Mouse (Mus musculus): ENCODE results near the gene Scn5a. TPM values are rescaled to one million over a fixed set of nuclear protein-coding genes. Genes with fewer than 3 reads are reported as not detected.

The Scn5a gene
- polyA plus RNA-seq, 1 experiment from 2014 or later: 0.22 TPM

DNA sequence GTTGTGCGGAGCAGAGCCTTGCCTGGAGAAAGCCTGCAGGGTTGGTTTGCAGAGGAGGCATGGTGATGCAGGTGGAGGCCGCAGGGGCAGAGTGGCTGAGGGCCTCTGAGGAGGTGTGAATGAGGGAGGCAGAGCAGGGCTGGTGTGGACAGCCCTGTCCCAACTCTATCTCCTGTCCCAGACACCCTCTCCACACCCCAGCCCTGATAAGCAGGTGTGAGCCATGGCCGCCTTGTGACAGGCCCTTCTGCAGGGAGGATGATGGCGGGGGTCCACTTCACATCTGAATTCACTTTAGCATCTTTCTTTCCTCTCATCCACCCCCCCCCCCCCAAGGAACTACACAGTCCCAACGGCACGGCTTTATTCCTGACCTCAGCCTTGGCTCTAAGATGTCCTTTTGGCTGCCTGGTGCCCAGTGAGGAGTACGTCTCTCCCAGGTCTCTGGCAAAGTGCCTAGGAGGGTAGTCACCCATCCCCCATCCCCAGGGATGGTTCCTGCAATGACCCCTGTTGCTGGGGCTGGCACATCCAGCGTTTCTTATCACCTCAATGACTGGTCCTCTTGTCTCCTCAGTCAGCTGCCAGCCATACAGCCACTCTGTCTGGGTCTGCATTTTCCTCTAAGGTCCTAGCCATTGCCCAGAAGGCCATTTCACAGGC lies 109.0 kb downstream of the Scn5a start:
- Histone ChIP-seq H3K9me3 (replicated peaks; ENCODE audit: control insufficient read depth, low read length) (no peaks in the 10 kb centered on the region), H3K36me3 (ENCODE audit: control insufficient read depth, insufficient read depth, low read length) (no peaks in the 10 kb centered on the region), H3K9ac (ENCODE audit: low read length) (no peak overlapping the region), H3K4me2 (ENCODE audit: low read depth, low read length) (no peak overlapping the region), H3K27ac (ENCODE audit: low read length) (no peak overlapping the region), H3K4me1 (ENCODE audit: control insufficient read depth, insufficient read depth, low read length) (no peaks in the 10 kb centered on the region), H3K4me3 (replicated peaks; ENCODE audit: low read length) (no peak overlapping the region), H3K27me3 (ENCODE audit: control insufficient read depth, insufficient read depth, low read length) (no peaks in the 10 kb centered on the region)
- ATAC-seq (ENCODE audit: insufficient read depth, low FRiP score): no peak
- WGBS: 68% methylated on average over 8 of the region's 8 CpGs

DNA sequence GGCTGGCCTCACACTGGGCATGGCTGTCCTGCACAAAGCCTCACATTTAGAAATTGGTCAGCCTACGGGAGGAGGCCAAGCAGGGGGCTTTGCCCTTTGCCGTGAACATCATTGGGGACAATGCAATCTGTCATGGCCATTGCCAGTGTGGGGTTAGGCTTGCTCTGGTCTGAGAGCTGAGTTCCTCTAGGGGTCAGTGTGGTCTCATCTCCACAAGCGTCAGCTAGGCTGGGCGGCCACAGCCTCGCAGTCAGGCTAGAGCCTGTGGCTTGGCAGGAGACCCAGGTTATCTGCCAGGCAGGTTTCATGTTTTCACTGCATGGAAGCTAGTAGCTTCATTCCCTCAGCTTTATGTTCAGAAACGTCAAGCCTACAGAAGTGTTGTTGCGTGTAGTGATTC lies 113.2 kb downstream of the Scn5a start:
- no peak overlapping the region for H3K4me2 ChIP-seq (ENCODE audit: low read depth, low read length)
- H3K9ac ChIP-seq (ENCODE audit: low read length): no peak overlapping the region
- no peaks in the 10 kb centered on the region for H3K9me3 ChIP-seq (replicated peaks; ENCODE audit: control insufficient read depth, low read length)
- peaks cover 9% of the 10 kb centered on the region; the same call in 1 of the 2 replicates for H3K36me3 ChIP-seq (ENCODE audit: control insufficient read depth, insufficient read depth, low read length)
- no peak overlapping the region for H3K27ac ChIP-seq (ENCODE audit: low read length)
- H3K4me1 ChIP-seq (ENCODE audit: control insufficient read depth, insufficient read depth, low read length): no peaks in the 10 kb centered on the region
- no peak overlapping the region for H3K4me3 ChIP-seq (replicated peaks; ENCODE audit: low read length)
- no peak for ATAC-seq (ENCODE audit: insufficient read depth, low FRiP score)
- WGBS: 69% methylated on average over 7 of the region's 7 CpGs
- no peaks in the 10 kb centered on the region for H3K27me3 ChIP-seq (ENCODE audit: control insufficient read depth, insufficient read depth, low read length)

DNA sequence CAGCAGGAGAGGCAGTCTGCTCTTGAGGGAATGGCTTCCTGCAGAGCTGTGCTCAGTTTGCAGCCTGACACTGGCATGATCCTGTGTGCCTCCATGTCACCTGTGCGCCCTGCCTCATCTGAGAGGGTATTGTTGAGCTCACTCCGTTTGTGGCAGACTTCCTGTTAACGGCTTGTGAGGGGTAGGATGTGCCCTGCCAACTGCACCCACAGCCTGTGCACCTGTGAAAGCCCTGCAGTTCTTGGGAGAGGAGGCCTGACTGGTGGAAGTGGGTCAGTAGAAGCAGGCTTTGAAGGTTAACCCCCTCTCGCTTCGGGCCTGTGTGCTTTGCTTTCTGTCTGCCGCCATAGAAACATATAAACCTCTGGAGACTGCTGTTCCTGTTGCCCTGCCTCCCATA lies 113.8 kb downstream of the Scn5a start:
- WGBS: 90% methylated on average over 6 of the region's 6 CpGs
- H3K27me3 ChIP-seq (ENCODE audit: control insufficient read depth, insufficient read depth, low read length): no peaks in the 10 kb centered on the region
- no peak overlapping the region for H3K27ac ChIP-seq (ENCODE audit: low read length)
- H3K9ac ChIP-seq (ENCODE audit: low read length): no peak overlapping the region
- H3K4me2 ChIP-seq (ENCODE audit: low read depth, low read length): no peak overlapping the region
- no peaks in the 10 kb centered on the region for H3K4me1 ChIP-seq (ENCODE audit: control insufficient read depth, insufficient read depth, low read length)
- H3K9me3 ChIP-seq (replicated peaks; ENCODE audit: control insufficient read depth, low read length): no peaks in the 10 kb centered on the region
- H3K36me3 ChIP-seq (ENCODE audit: control insufficient read depth, insufficient read depth, low read length): peaks cover 9% of the 10 kb centered on the region; the same call in 1 of the 2 replicates
- no peak for ATAC-seq (ENCODE audit: insufficient read depth, low FRiP score)
- no peak overlapping the region for H3K4me3 ChIP-seq (replicated peaks; ENCODE audit: low read length)

DNA sequence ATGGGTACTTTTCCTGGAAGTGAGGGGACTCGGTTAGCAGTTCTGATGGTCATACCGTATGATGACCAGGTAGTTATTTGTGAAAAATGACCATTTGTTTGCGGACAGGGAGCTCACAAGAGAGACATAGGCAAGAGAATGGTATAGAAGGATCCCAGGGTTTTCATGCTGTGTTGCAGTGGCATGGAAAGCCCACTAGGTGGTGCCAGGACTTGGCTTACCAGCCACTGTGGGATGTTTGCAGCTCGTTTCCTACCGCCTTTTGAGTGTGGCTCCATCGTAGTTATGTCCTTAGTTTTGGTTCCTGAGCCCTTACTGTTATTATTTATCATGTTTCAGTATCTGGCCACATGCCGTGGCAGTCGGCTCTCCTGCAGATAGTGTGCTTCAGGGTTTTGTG lies 118.4 kb downstream of the Scn5a start:
- H3K4me2 ChIP-seq (ENCODE audit: low read depth, low read length): no peak overlapping the region
- H3K9ac ChIP-seq (ENCODE audit: low read length): no peak overlapping the region
- 42% methylated on average over 8 of the region's 8 CpGs for WGBS
- peaks cover 13% of the 10 kb centered on the region; the same call in 1 of the 2 replicates for H3K36me3 ChIP-seq (ENCODE audit: control insufficient read depth, insufficient read depth, low read length)
- ATAC-seq (ENCODE audit: insufficient read depth, low FRiP score): no peak
- no peaks in the 10 kb centered on the region for H3K4me1 ChIP-seq (ENCODE audit: control insufficient read depth, insufficient read depth, low read length)
- no peak overlapping the region for H3K4me3 ChIP-seq (replicated peaks; ENCODE audit: low read length)
- H3K27ac ChIP-seq (ENCODE audit: low read length): no peak overlapping the region
- no peaks in the 10 kb centered on the region for H3K9me3 ChIP-seq (replicated peaks; ENCODE audit: control insufficient read depth, low read length)
- H3K27me3 ChIP-seq (ENCODE audit: control insufficient read depth, insufficient read depth, low read length): no peaks in the 10 kb centered on the region

DNA sequence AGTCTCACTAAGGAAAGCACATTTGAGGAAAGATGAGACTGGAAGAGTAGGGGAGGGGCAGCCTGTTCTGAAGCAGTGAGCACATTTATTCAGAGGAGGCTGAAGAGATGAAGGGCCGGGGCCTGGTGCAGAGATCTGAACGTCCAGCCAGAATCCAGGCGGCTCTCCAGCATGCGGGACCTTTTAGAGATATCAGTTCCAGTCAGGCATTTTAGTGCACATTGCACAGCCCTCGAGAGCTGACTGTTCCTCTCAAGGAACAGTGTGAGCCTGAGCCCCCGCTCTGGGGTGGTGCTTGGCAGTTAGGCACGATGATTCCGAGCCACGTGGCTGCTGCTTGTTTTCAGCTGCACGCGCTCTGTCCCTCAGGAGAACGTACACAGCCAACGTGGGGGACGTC lies 121.7 kb downstream of the Scn5a start:
- 81% methylated on average over 14 of the region's 14 CpGs for WGBS
- H3K27me3 ChIP-seq (ENCODE audit: control insufficient read depth, insufficient read depth, low read length): no peaks in the 10 kb centered on the region
- H3K4me1 ChIP-seq (ENCODE audit: control insufficient read depth, insufficient read depth, low read length): no peaks in the 10 kb centered on the region
- H3K27ac ChIP-seq (ENCODE audit: low read length): no peak overlapping the region
- no peaks in the 10 kb centered on the region for H3K9me3 ChIP-seq (replicated peaks; ENCODE audit: control insufficient read depth, low read length)
- no peak overlapping the region for H3K4me2 ChIP-seq (ENCODE audit: low read depth, low read length)
- peaks cover 11% of the 10 kb centered on the region; the same call in 1 of the 2 replicates for H3K36me3 ChIP-seq (ENCODE audit: control insufficient read depth, insufficient read depth, low read length)
- no peak overlapping the region for H3K4me3 ChIP-seq (replicated peaks; ENCODE audit: low read length)
- H3K9ac ChIP-seq (ENCODE audit: low read length): no peak overlapping the region
- no peak for ATAC-seq (ENCODE audit: insufficient read depth, low FRiP score)

DNA sequence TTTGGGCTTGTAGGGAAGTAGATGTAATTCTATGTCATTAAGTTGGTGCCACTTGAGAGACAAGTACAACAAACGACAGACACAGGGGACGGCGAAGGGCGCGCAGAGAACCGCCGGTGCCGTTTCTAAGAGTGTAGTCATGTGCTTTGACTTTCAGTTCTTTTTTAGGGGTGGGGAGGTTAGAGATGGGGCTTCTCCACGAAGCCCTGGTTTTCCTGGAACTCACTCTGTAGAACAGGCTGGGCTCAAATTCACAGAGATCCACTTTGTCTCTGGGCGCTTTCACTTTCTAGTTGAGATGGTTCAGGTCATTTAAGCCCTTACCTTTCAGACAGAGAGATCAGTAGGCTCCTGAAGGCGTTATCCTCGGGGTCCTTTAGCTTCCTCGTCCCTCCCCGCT lies 122.8 kb downstream of the Scn5a start:
- Histone ChIP-seq H3K9me3 (replicated peaks; ENCODE audit: control insufficient read depth, low read length) (no peaks in the 10 kb centered on the region), H3K4me1 (ENCODE audit: control insufficient read depth, insufficient read depth, low read length) (no peaks in the 10 kb centered on the region), H3K36me3 (ENCODE audit: control insufficient read depth, insufficient read depth, low read length) (peaks cover 13% of the 10 kb centered on the region; the same call in 1 of the 2 replicates), H3K9ac (ENCODE audit: low read length) (no peak overlapping the region), H3K27me3 (ENCODE audit: control insufficient read depth, insufficient read depth, low read length) (no peaks in the 10 kb centered on the region), H3K4me2 (ENCODE audit: low read depth, low read length) (no peak overlapping the region), H3K4me3 (replicated peaks; ENCODE audit: low read length) (no peak overlapping the region), H3K27ac (ENCODE audit: low read length) (no peak overlapping the region)
- no peak for ATAC-seq (ENCODE audit: insufficient read depth, low FRiP score)
- WGBS: 92% methylated on average over 14 of the region's 14 CpGs

DNA sequence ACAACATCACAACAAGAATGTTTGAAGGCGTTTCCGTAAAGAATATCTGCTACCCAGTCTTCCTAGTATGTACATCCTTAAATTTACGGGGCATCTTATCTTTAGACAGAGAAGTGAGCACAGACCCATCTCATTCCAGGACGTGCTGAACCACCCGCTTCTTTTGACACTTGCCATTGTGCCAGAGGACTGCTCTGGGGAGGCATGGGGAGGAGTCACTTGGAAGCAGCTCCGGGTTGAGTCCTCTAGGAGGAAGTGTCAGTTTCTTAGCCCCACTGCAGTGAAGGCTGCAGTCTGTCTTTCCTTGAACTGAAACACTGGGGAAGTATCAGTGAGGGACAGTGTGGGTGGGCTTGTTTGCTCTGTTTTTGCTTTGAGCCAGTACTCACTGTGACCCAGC lies 133.1 kb downstream of the Scn5a start:
- Histone ChIP-seq H3K4me2 (ENCODE audit: low read depth, low read length) (peak overlapping the region; percentile 94), H3K27ac (ENCODE audit: low read length) (peak overlapping the region; percentile 90), H3K9ac (ENCODE audit: low read length) (peak overlapping the region; percentile 95), H3K9me3 (replicated peaks; ENCODE audit: control insufficient read depth, low read length) (no peaks in the 10 kb centered on the region), H3K4me3 (replicated peaks; ENCODE audit: low read length) (peak overlapping the region; percentile 94), H3K4me1 (ENCODE audit: control insufficient read depth, insufficient read depth, low read length) (peaks cover 10% of the 10 kb centered on the region), H3K36me3 (ENCODE audit: control insufficient read depth, insufficient read depth, low read length) (peaks cover 17% of the 10 kb centered on the region), H3K27me3 (ENCODE audit: control insufficient read depth, insufficient read depth, low read length) (no peaks in the 10 kb centered on the region)
- WGBS: 33% methylated on average over 6 of the region's 6 CpGs
- ATAC-seq (ENCODE audit: insufficient read depth, low FRiP score): no peak

DNA sequence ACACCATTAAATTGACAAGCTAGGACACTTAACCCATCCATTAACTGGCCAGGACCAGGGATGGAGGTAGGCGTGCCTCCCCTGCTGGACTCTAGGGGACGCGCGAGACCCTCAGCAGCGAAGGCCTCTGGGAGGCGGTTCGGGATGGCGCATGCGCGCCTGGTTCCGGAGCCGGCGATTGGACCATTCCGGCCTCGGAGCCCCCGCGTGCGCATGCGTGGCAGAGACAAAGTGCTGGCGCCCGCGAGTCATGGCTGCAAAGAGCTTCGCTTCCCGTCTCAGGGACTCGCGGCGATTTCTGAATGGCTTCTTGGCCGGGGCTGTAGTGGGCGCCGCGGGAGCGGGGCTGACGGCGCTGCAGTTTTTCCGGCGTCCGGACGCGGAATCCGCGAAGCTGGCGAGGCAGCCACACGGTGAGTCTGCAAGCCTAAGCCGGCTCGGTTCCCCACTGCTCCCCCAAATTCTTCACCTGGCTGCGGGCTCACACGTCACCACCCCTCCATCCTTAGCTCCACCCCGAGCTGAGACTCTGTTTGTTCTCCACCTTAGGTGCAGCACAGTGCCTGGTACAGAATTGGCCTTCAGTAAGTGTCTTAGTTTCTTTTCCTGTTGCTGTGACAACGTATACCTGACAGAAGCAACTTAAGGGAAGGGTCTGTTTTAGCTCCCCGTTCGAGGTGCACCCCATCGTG lies 133.9 kb downstream of the Scn5a start, which contains the start of gene Exog:
TSS of gene Exog (plus strand) at position 206 of the 692 bp plus-strand sequence.
- ATAC-seq (ENCODE audit: insufficient read depth, low FRiP score): peak; percentile 92
- under 1% methylated on average over 52 of the region's 52 CpGs for WGBS
- peak within 1 kb of the TSS; percentile 94 for H3K4me3 ChIP-seq (replicated peaks; ENCODE audit: low read length)

DNA sequence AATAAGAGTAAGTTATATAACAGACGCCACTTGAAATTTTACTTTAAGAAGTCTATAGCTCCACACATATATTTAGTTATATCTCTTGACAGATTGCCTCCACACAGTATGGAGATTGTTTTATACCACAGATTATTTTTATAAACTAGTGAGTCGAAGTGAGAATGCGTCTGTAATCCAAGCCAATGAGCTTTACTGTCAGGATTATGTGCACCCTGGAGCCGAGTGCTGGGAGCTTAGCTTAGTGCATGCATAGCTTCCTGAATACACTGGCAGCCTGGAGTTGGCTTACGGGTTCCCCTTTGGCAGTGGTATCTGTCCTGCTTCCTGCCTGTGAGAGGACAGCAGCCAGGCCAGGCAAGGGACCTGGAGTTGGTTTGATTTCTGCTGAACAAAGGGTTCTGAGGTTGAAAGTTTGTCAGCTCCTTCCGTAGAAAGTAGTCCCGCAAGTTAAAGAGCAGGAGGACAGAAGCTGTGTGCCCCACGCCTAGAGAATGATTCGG lies 140.3 kb downstream of the Scn5a start:
- 88% methylated on average over 9 of the region's 9 CpGs for WGBS
- no peak for ATAC-seq (ENCODE audit: insufficient read depth, low FRiP score)
- no peaks in the 10 kb centered on the region for H3K4me1 ChIP-seq (ENCODE audit: control insufficient read depth, insufficient read depth, low read length)

More for the DNA sequence above, 133.9 kb downstream of the Scn5a start, which contains the start of gene Exog:
- H3K9me3 ChIP-seq (replicated peaks; ENCODE audit: control insufficient read depth, low read length): no peaks in the 10 kb centered on the region
- H3K27me3 ChIP-seq (ENCODE audit: control insufficient read depth, insufficient read depth, low read length): no peaks in the 10 kb centered on the region
- peaks cover 10% of the 10 kb centered on the region for H3K4me1 ChIP-seq (ENCODE audit: control insufficient read depth, insufficient read depth, low read length)
- peak within 1 kb of the TSS; percentile 95 for H3K9ac ChIP-seq (ENCODE audit: low read length)
- peak within 1 kb of the TSS; percentile 94 for H3K4me2 ChIP-seq (ENCODE audit: low read depth, low read length)
- H3K27ac ChIP-seq (ENCODE audit: low read length): peak within 1 kb of the TSS; percentile 90
- H3K36me3 ChIP-seq (ENCODE audit: control insufficient read depth, insufficient read depth, low read length): peaks cover 11% of the 10 kb centered on the region

More for the DNA sequence above, 140.3 kb downstream of the Scn5a start:
- no peaks in the 10 kb centered on the region for H3K27me3 ChIP-seq (ENCODE audit: control insufficient read depth, insufficient read depth, low read length)
- no peak overlapping the region for H3K4me2 ChIP-seq (ENCODE audit: low read depth, low read length)
- H3K9ac ChIP-seq (ENCODE audit: low read length): no peak overlapping the region
- H3K36me3 ChIP-seq (ENCODE audit: control insufficient read depth, insufficient read depth, low read length): peaks cover 3% of the 10 kb centered on the region; the same call in 1 of the 2 replicates
- no peak overlapping the region for H3K27ac ChIP-seq (ENCODE audit: low read length)
- no peak overlapping the region for H3K4me3 ChIP-seq (replicated peaks; ENCODE audit: low read length)
- H3K9me3 ChIP-seq (replicated peaks; ENCODE audit: control insufficient read depth, low read length): no peaks in the 10 kb centered on the region
